Comparison of ENCODE assay signal across 11 mouse cellular contexts in genomic region chr5:48509194-48509930, GRCm38 (mm10).
DNase-seq lines count a peak whose midpoint lies in the region; ATAC-seq and TF ChIP-seq lines count a peak whose summit lies in the region.
"Had no signal": no experiment of that assay in that cellular context is flagged by ENCODE, and none has a peak within 500 bp of the region (broad histone marks: within the 10 kb centered on the region; RNA-seq: fewer than 3 reads in every experiment).

No protein-coding gene starts in this region.

- no peak overlapping the region for H3K4me2 ChIP-seq in kidney, embryonic 16.5 days (replicated peaks; ENCODE audit: low read depth, low read length)
- H3K4me2 ChIP-seq in heart, embryonic 13.5 days: peak overlapping the region; percentile 65
- no peak overlapping the region for H3K4me2 ChIP-seq in midbrain, embryonic 13.5 days (replicated peaks)
- H3K4me2 ChIP-seq: liver, embryonic 15.5 days had no signal

- ATAC-seq in kidney, embryonic 16.5 days (ENCODE audit: low FRiP score, low TSS enrichment): no peak
- ATAC-seq in heart, embryonic 13.5 days (ENCODE audit: extremely low read depth, insufficient number of reproducible peaks, low FRiP score, low TSS enrichment): no peak
- no peak for ATAC-seq in CD4-positive, CD25-positive, alpha-beta regulatory T cell, adult 4 months
- no peak for ATAC-seq in midbrain, embryonic 13.5 days
- ATAC-seq: Patski had no signal

- intact Hi-C loops in gastrocnemius, adult 2 months (cut with DNase I): no loop called here

- peak; percentile 10 to 14 for DNase-seq in kidney, postnatal 4 days
- DNase-seq in brain, embryonic 18.5 days (ENCODE audit: low read depth, low spot score): peak; percentile 65
- peak; percentile 13 to 16 for DNase-seq in layer of hippocampus, postnatal 25 days (ENCODE audit: extremely low spot score in 1 of 2, low spot score in 1 of 2)
- DNase-seq in gastrocnemius, adult 2 months: no peak
- DNase-seq: kidney, adult 2 months had no signal

- H3K4me3 ChIP-seq in kidney, embryonic 16.5 days (ENCODE audit: low read length): no peak overlapping the region
- H3K4me3 ChIP-seq in heart, embryonic 13.5 days: peak overlapping the region; percentile 46
- no peak overlapping the region for H3K4me3 ChIP-seq in gastrocnemius, adult 2 months
- no peak overlapping the region for H3K4me3 ChIP-seq in midbrain, embryonic 13.5 days (replicated peaks)
- H3K4me3 ChIP-seq: liver, embryonic 15.5 days had no signal

- no peaks in the 10 kb centered on the region for H3K27me3 ChIP-seq in kidney, embryonic 16.5 days (ENCODE audit: insufficient read depth, low read length)
- H3K27me3 ChIP-seq in heart, embryonic 13.5 days (replicated peaks): no peaks in the 10 kb centered on the region
- no peaks in the 10 kb centered on the region for H3K27me3 ChIP-seq in midbrain, embryonic 13.5 days
- H3K27me3 ChIP-seq: liver, embryonic 15.5 days had no signal

- H3K27ac ChIP-seq in kidney, embryonic 16.5 days (ENCODE audit: low read length): no peak overlapping the region
- no peak overlapping the region for H3K27ac ChIP-seq in heart, embryonic 13.5 days (replicated peaks)
- no peak overlapping the region for H3K27ac ChIP-seq in gastrocnemius, adult 2 months
- H3K27ac ChIP-seq in midbrain, embryonic 13.5 days: no peak overlapping the region
- H3K27ac ChIP-seq: liver, embryonic 15.5 days had no signal

- WGBS in kidney, embryonic 16.5 days: 75% methylated on average over 18 of the region's 18 CpGs
- WGBS in heart, embryonic 13.5 days: 35% methylated on average over 18 of the region's 18 CpGs
- WGBS in midbrain, embryonic 13.5 days: 81% methylated on average over 18 of the region's 18 CpGs

- no peaks in the 10 kb centered on the region for H3K36me3 ChIP-seq in kidney, embryonic 16.5 days (ENCODE audit: insufficient read depth, low read length)
- H3K36me3 ChIP-seq in heart, embryonic 13.5 days: no peaks in the 10 kb centered on the region
- no peaks in the 10 kb centered on the region for H3K36me3 ChIP-seq in midbrain, embryonic 13.5 days
- H3K36me3 ChIP-seq: liver, embryonic 15.5 days had no signal

- TF ChIP-seq CTCF in gastrocnemius, adult 2 months (IDR thresholded peaks at IDR 0.05): no peak

- no peaks in the 10 kb centered on the region for H3K4me1 ChIP-seq in kidney, embryonic 16.5 days (ENCODE audit: insufficient read depth, low read length)
- H3K4me1 ChIP-seq in heart, embryonic 13.5 days: peaks cover 12% of the 10 kb centered on the region
- H3K4me1 ChIP-seq in midbrain, embryonic 13.5 days (replicated peaks): peaks cover 3% of the 10 kb centered on the region; the same call in 1 of the 2 replicates
- H3K4me1 ChIP-seq: liver, embryonic 15.5 days had no signal

- no peak overlapping the region for H3K9ac ChIP-seq in kidney, embryonic 16.5 days (replicated peaks; ENCODE audit: low read length)
- peak overlapping the region; percentile 71 for H3K9ac ChIP-seq in heart, embryonic 13.5 days
- H3K9ac ChIP-seq in midbrain, embryonic 13.5 days (replicated peaks): no peak overlapping the region
- H3K9ac ChIP-seq: liver, embryonic 15.5 days had no signal

- no peaks in the 10 kb centered on the region for H3K9me3 ChIP-seq in kidney, embryonic 16.5 days (ENCODE audit: low read length)
- H3K9me3 ChIP-seq in heart, embryonic 13.5 days: no peaks in the 10 kb centered on the region
- H3K9me3 ChIP-seq in midbrain, embryonic 13.5 days: no peaks in the 10 kb centered on the region
- H3K9me3 ChIP-seq: liver, embryonic 15.5 days had no signal
